Mouse (Mus musculus) cerebellum, postnatal 10 days (tissue): Measurements from ENCODE around the gene Nkapd1.
"Not testable (repeated sequence)": the region's sequence is repeated elsewhere in the genome, so short reads cannot be mapped to it uniquely, and the experiment has no call there.

Experiments used
- DNase-seq, 2 experiments: peaks; one replicate each; pipeline ENCODE4 v3.0.0; 2021; ENCODE audit warnings: mixed read lengths in 2 of 2

Nkapd1 gene

GRCm38 (mm10) chr9:50616766-50617603 is at the start of gene Nkapd1, which contains the start of gene Pih1d2:
Nkapd1 (minus strand) TSS chr9:50617464.
Pih1d2 (plus strand) TSS chr9:50617321.
- DNase-seq, result peak; percentile 93 to 94

- no peak for DNase-seq
Observed at GRCm38 (mm10) chr9:50666442-50666841, 49.2 kb upstream of the Nkapd1 start.

GRCm38 (mm10) chr9:50664826-50665225 is 47.6 kb upstream of the Nkapd1 start:
- DNase-seq, result no peak

GRCm38 (mm10) chr9:50660431-50660830 is 43.2 kb upstream of the Nkapd1 start:
- DNase-seq, result peak; percentile 40 to 49

- peak; percentile 93 to 94 for DNase-seq
Observed at GRCm38 (mm10) chr9:50659392-50660217, 42.3 kb upstream of the Nkapd1 start, which contains the start of gene Dlat. Dlat (minus strand) TSS chr9:50659780.

- no peak for DNase-seq
Observed at GRCm38 (mm10) chr9:50658941-50659388, 41.7 kb upstream of the Nkapd1 start.

GRCm38 (mm10) chr9:50658391-50658790 is 41.1 kb upstream of the Nkapd1 start:
- DNase-seq, result no peak

GRCm38 (mm10) chr9:50650503-50650902 is 33.2 kb upstream of the Nkapd1 start:
- no peak for DNase-seq

GRCm38 (mm10) chr9:50646826-50647370 is 29.6 kb upstream of the Nkapd1 start:
- no peak for DNase-seq

- DNase-seq, result no peak
Observed at GRCm38 (mm10) chr9:50634270-50634669, 17.0 kb upstream of the Nkapd1 start.

- peak in 1 of 2 experiments; percentile 12 for DNase-seq
Observed at GRCm38 (mm10) chr9:50633059-50633458, 15.8 kb upstream of the Nkapd1 start.

GRCm38 (mm10) chr9:50632016-50632688 is 14.9 kb upstream of the Nkapd1 start:
- no peak for DNase-seq

GRCm38 (mm10) chr9:50630903-50631302 is 13.6 kb upstream of the Nkapd1 start:
- not testable (repeated sequence) for DNase-seq

GRCm38 (mm10) chr9:50617794-50618330 is 598 bp upstream of the Nkapd1 start:
- DNase-seq, result no peak

GRCm38 (mm10) chr9:50616161-50616560 is 1.1 kb downstream of the Nkapd1 start:
- DNase-seq, result no peak

- no peak for DNase-seq
Observed at GRCm38 (mm10) chr9:50612115-50612514, 5.1 kb downstream of the Nkapd1 start.

GRCm38 (mm10) chr9:50604338-50604737 is 12.9 kb downstream of the Nkapd1 start:
- DNase-seq, result no peak

GRCm38 (mm10) chr9:50603998-50604324 is 13.3 kb downstream of the Nkapd1 start:
- no peak for DNase-seq

- DNase-seq, result peak; percentile 95 to 97
Observed at GRCm38 (mm10) chr9:50603189-50603997, 13.9 kb downstream of the Nkapd1 start, which contains the start of the genes Sdhd and Timm8b. Sdhd (minus strand) TSS chr9:50603812. Timm8b (plus strand) TSS chr9:50603910.

GRCm38 (mm10) chr9:50602055-50602845 is 15.0 kb downstream of the Nkapd1 start:
- no peak for DNase-seq
